Mouse (Mus musculus): ENCODE measurements at regions not wholly inside any gene's neighbourhood (a gene's known extent, or its start where the extent isn't known, plus 50 kb on each side); places are given as distances from the start of the nearest gene placed in this dataset.
"Not testable (repeated sequence)": the region's sequence is repeated elsewhere in the genome, so short reads cannot be mapped to it uniquely, and the experiment has no call there.

DNA sequence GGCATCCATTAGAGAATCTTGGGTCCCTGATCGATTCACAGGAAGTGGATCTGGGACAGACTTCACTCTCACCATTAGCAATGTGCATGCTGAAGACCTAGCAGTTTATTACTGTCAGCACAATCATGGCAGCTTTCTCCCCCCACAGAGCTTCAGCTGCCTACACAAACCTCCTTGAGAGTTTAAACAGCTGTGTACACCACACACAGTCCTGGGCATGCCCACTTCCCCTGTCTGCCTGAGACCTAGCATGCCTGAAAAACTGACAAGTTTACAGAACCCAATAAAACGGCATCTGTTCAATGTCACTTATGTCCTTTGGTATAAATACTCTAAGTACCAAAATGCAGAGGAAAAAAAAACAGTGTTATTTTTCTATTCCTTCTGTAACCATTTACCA is 435.7 kb downstream of the Rpia start:
- DNase-seq (ENCODE audit: low spot score) (no peak), ATAC-seq (no peak)
- Histone ChIP-seq H3K4me2 (replicated peaks; ENCODE audit: low read depth, low read length) (no peak overlapping the region), H3K9ac (replicated peaks; ENCODE audit: low read depth) (no peak overlapping the region), H3K27ac (ENCODE audit: low read length) (no peak overlapping the region), H3K27me3 (replicated peaks; ENCODE audit: insufficient read depth, low read length) (no peaks in the 10 kb centered on the region), H3K4me1 (ENCODE audit: insufficient read depth, low read depth, low read length) (no peaks in the 10 kb centered on the region), H3K9me3 (ENCODE audit: low read length) (no peaks in the 10 kb centered on the region), H3K36me3 (ENCODE audit: insufficient read depth, low read length) (no peaks in the 10 kb centered on the region), H3K4me3 (ENCODE audit: low read depth, low read length) (no peak overlapping the region)
- TF ChIP-seq CTCF (IDR thresholded peaks at IDR 0.05) (no peak), EP300 (IDR thresholded peaks at IDR 0.05) (no peak)
- 24% methylated on average over 2 of the region's 2 CpGs for WGBS

DNA sequence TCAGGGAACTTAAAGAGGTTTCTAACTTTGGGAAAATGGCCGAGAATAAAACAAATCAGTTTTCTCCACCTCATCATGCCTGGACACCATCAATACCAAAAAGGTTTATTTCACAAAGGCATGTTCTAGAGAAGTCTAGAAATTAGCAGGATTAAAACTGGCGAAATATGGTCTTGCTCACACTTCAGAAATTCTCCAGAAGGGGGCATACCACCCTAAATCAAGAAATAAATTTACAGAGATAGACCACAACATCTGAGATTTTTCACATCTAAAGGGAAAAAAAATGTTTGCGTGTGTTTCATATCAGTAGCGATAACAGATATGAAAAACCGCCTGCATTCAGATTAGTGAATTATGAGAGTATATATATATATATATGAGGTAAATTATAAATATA is 449.9 kb downstream of the Rpia start:
- no peak overlapping the region for H3K4me3 ChIP-seq (ENCODE audit: low read depth, low read length)
- DNase-seq (ENCODE audit: low spot score) = no peak
- no peak for ATAC-seq
- no peak overlapping the region for H3K9ac ChIP-seq (replicated peaks; ENCODE audit: low read depth)
- H3K27ac ChIP-seq (ENCODE audit: low read length) = no peak overlapping the region
- TF ChIP-seq EP300 (IDR thresholded peaks at IDR 0.05) (no peak), CTCF (IDR thresholded peaks at IDR 0.05) (no peak)
- H3K4me1 ChIP-seq (ENCODE audit: insufficient read depth, low read depth, low read length) = no peaks in the 10 kb centered on the region
- no peaks in the 10 kb centered on the region for H3K36me3 ChIP-seq (ENCODE audit: insufficient read depth, low read length)
- H3K4me2 ChIP-seq (replicated peaks; ENCODE audit: low read depth, low read length) = no peak overlapping the region
- WGBS = 66% methylated on average over 5 of the region's 5 CpGs
- H3K27me3 ChIP-seq (replicated peaks; ENCODE audit: insufficient read depth, low read length) = no peaks in the 10 kb centered on the region
- no peaks in the 10 kb centered on the region for H3K9me3 ChIP-seq (ENCODE audit: low read length)

GRCm38 (mm10) chr6:70340691-70341090 is 451.3 kb downstream of the Rpia start:
- not testable (repeated sequence) for H3K9me3 ChIP-seq (ENCODE audit: low read length); H3K36me3 ChIP-seq (ENCODE audit: insufficient read depth, low read length); DNase-seq (ENCODE audit: low spot score); H3K4me1 ChIP-seq (ENCODE audit: insufficient read depth, low read depth, low read length); H3K27me3 ChIP-seq (replicated peaks; ENCODE audit: insufficient read depth, low read length); H3K4me3 ChIP-seq (ENCODE audit: low read depth, low read length); H3K27ac ChIP-seq (ENCODE audit: low read length); ATAC-seq; H3K4me2 ChIP-seq (replicated peaks; ENCODE audit: low read depth, low read length); H3K9ac ChIP-seq (replicated peaks; ENCODE audit: low read depth)
- WGBS = 50% methylated on average over 2 of the region's 2 CpGs

GRCm38 (mm10) chr6:70315318-70315717 is 476.7 kb downstream of the Rpia start:
- no peaks in the 10 kb centered on the region for H3K4me1 ChIP-seq (ENCODE audit: insufficient read depth, low read depth, low read length)
- H3K27ac ChIP-seq (ENCODE audit: low read length) = no peak overlapping the region
- H3K9me3 ChIP-seq (ENCODE audit: low read length) = no peaks in the 10 kb centered on the region
- TF ChIP-seq EP300 (IDR thresholded peaks at IDR 0.05) = no peak
- TF ChIP-seq CTCF (IDR thresholded peaks at IDR 0.05) = no peak
- no peak overlapping the region for H3K4me2 ChIP-seq (replicated peaks; ENCODE audit: low read depth, low read length)
- H3K27me3 ChIP-seq (replicated peaks; ENCODE audit: insufficient read depth, low read length) = no peaks in the 10 kb centered on the region
- no peak overlapping the region for H3K9ac ChIP-seq (replicated peaks; ENCODE audit: low read depth)
- DNase-seq (ENCODE audit: low spot score) = no peak
- H3K36me3 ChIP-seq (ENCODE audit: insufficient read depth, low read length) = no peaks in the 10 kb centered on the region
- ATAC-seq = no peak
- H3K4me3 ChIP-seq (ENCODE audit: low read depth, low read length) = no peak overlapping the region
- 72% methylated on average over 1 of the region's 1 CpGs for WGBS

GRCm38 (mm10) chr6:70314667-70315066 is 477.4 kb downstream of the Rpia start:
- H3K27ac ChIP-seq (ENCODE audit: low read length); H3K9ac ChIP-seq (replicated peaks; ENCODE audit: low read depth); H3K4me3 ChIP-seq (ENCODE audit: low read depth, low read length); ATAC-seq; DNase-seq (ENCODE audit: low spot score); H3K4me1 ChIP-seq (ENCODE audit: insufficient read depth, low read depth, low read length); H3K27me3 ChIP-seq (replicated peaks; ENCODE audit: insufficient read depth, low read length); H3K36me3 ChIP-seq (ENCODE audit: insufficient read depth, low read length); H3K4me2 ChIP-seq (replicated peaks; ENCODE audit: low read depth, low read length); H3K9me3 ChIP-seq (ENCODE audit: low read length): not testable (repeated sequence)
- 71% methylated on average over 2 of the region's 2 CpGs for WGBS

DNA sequence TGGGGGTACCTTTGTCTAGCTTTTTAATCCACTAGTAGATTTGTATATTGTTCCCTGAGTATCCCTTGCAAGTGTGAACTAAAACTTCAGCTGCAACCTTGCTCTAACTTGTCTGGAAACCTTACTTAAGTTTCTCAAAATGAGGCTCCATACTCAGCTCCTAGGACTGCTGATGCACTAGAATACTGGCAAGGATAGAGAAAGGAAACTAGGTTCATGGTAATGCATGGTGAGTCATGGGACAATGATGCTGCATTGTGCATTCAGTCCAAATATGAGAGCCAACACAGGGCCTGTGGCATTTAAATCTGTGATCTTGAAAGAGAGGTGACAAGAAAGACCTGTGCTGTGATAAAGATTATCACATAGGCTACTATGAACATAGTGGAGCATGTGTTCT is 490.9 kb downstream of the Rpia start:
- not testable (repeated sequence) for DNase-seq (ENCODE audit: low spot score); H3K9ac ChIP-seq (replicated peaks; ENCODE audit: low read depth); H3K4me2 ChIP-seq (replicated peaks; ENCODE audit: low read depth, low read length); H3K4me1 ChIP-seq (ENCODE audit: insufficient read depth, low read depth, low read length); H3K27ac ChIP-seq (ENCODE audit: low read length); H3K9me3 ChIP-seq (ENCODE audit: low read length); H3K27me3 ChIP-seq (replicated peaks; ENCODE audit: insufficient read depth, low read length); H3K36me3 ChIP-seq (ENCODE audit: insufficient read depth, low read length); ATAC-seq; H3K4me3 ChIP-seq (ENCODE audit: low read depth, low read length)

DNA sequence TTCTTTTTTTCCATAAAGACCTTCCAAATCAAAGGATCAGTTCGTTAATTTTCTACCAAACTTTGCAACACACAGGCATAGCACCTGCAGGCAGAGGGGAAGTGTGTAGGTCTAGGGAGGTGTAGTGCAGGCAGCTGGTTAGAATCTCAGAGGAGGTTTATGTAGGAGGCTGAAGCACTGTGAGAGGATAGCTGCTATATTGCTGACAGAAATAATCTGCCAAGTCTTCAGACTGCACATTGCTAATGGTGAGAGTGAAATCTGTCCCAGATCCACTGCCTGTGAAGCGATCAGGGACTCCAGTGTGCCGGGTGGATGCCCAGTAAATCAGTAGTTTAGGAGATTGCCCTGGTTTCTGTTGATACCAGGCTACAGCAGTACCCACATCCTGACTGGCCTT is 531.8 kb downstream of the Rpia start:
- WGBS = 68% methylated on average over 3 of the region's 3 CpGs
- not testable (repeated sequence) for H3K27me3 ChIP-seq (replicated peaks; ENCODE audit: insufficient read depth, low read length); H3K9ac ChIP-seq (replicated peaks; ENCODE audit: low read depth); ATAC-seq; H3K4me1 ChIP-seq (ENCODE audit: insufficient read depth, low read depth, low read length); H3K4me2 ChIP-seq (replicated peaks; ENCODE audit: low read depth, low read length); DNase-seq (ENCODE audit: low spot score); H3K9me3 ChIP-seq (ENCODE audit: low read length); H3K27ac ChIP-seq (ENCODE audit: low read length); H3K4me3 ChIP-seq (ENCODE audit: low read depth, low read length); H3K36me3 ChIP-seq (ENCODE audit: insufficient read depth, low read length)

- H3K9me3 ChIP-seq (ENCODE audit: low read length); DNase-seq (ENCODE audit: low spot score); H3K4me1 ChIP-seq (ENCODE audit: insufficient read depth, low read depth, low read length); H3K36me3 ChIP-seq (ENCODE audit: insufficient read depth, low read length); H3K4me3 ChIP-seq (ENCODE audit: low read depth, low read length); ATAC-seq; H3K27me3 ChIP-seq (replicated peaks; ENCODE audit: insufficient read depth, low read length); H3K4me2 ChIP-seq (replicated peaks; ENCODE audit: low read depth, low read length); H3K27ac ChIP-seq (ENCODE audit: low read length); H3K9ac ChIP-seq (replicated peaks; ENCODE audit: low read depth): not testable (repeated sequence)
- no CpG with 5 or more reads among the region's 1 CpGs for WGBS
These were observed 551.9 kb downstream of the Rpia start for GRCm38 (mm10) chr6:70240167-70240566.
